Mouse (Mus musculus) megakaryocyte progenitor cell, adult 5-6 weeks (primary cell): ENCODE measurements at regions not wholly inside any gene's neighbourhood (a gene's known extent, or its start where the extent isn't known, plus 50 kb on each side); places are given as distances from the start of the nearest gene placed in this dataset.

Experiments
- ATAC-seq: replicated peaks from 2 replicates; pipeline ENCODE4 v1.8.0; 2016; ENCODE audit warnings: mild to moderate bottlenecking, moderate TSS enrichment, inconsistent platforms; ENCODE audit not compliant: poor library complexity

DNA sequence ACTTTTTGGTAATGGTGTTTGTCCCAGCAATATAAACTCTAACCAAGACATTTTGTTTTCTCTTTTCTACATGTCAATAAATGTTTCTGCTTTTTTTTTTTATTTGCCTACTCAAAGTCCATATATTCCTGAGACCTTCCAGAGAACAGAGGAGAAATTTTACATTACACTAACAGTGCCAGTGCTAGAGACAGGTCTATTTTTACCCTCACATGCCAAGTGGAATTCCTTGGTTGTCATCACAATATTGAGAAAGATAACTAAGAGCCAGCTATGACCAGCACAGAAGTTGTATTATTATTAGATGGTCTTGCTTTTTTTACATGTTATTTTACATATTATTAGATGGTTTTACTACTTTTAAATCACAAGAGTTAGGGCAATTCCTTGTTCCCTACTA, 282.8 kb downstream of the Rfpl4b start:
- no peak for ATAC-seq

- ATAC-seq: no peak
Observed at GRCm38 (mm10) chr10:38516636-38517035, 304.9 kb downstream of the Rfpl4b start.
